Mouse (Mus musculus) ES-E14 (cell line): Measurements from ENCODE around the gene Esr1.

Source experiments
- CHD2 ChIP-seq: IDR thresholded peaks from 2 replicates; pipeline ENCODE4 v1.6.1; 2014; ENCODE audit warnings: mild to moderate bottlenecking, low read depth, low read length, inconsistent platforms
- ZC3H11A ChIP-seq: IDR thresholded peaks from 2 replicates; pipeline ENCODE4 v1.6.1; 2012; ENCODE audit warnings: low read depth, mild to moderate bottlenecking, inconsistent platforms, low read length, borderline replicate concordance
- ZNF384 ChIP-seq: IDR thresholded peaks from 2 replicates; pipeline ENCODE4 v1.6.1; 2012; ENCODE audit warnings: low read depth, low read length, inconsistent platforms

- no peak for TF ChIP-seq ZNF384
- TF ChIP-seq ZC3H11A = no peak
- TF ChIP-seq CHD2 = no peak
Observed at GRCm38 (mm10) chr10:4909271-4909670, 297.9 kb downstream of the Esr1 start.
